Mouse (Mus musculus): ENCODE measurements around the gene Llph. TPM values are rescaled to one million over a fixed set of nuclear protein-coding genes. Genes with fewer than 3 reads are reported as not detected.

Llph gene
- polyA plus RNA-seq (2014; fragmentation: Nextera tagmentation; extraction: Ambion mirVana), result 49.1 and 56.4 TPM in 2 replicates

DNA sequence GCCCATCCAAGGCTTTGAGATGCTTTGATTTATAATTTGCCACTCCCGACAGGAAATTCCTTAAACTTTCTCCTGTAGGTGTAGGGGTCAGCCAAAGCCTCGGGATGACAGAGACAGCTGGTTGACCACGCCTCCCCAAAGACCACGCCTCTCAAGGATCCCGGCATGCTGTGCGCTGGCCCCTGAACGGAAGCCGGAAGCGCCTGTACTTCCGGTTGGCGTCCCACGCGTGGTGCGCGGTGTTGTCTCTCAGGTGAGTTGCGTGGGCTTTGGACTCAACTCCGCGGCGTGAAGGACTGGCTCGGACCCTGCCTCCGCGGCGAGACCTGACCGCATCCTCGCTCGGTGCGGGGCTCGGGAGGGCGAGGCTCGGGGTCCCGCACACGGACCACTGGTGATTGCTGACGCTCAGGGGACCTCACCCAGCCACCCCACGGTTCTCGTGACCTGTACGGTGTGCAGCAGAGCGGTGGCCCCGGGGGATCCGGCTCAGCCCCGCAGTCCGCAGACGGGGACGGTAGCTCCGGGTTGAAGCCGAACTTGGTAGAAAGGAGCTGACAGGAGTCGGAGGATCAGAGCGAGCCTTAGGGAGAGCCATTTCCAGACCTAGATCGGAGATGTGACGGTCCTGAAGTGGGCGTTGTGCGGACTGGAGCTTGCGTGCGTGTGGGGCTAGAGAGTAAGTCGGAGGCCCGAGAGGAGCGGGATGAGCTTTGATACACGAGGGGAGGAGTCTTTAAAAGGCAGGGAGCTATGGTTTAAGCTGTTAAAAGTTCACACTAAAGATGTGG is at the start of gene Llph:
Llph (plus strand) TSS at position 200 of the 791 bp plus-strand sequence.
- Histone ChIP-seq H3K27me3 (ENCODE audit: control insufficient read depth, insufficient read depth, low read length) (no peaks in the 10 kb centered on the region), H3K4me3 (ENCODE audit: low read depth, low read length) (peak within 1 kb of the TSS; percentile 96), H3K4me2 (ENCODE audit: low read depth, low read length) (peak within 1 kb of the TSS; percentile 35), H3K9me3 (replicated peaks; ENCODE audit: control insufficient read depth, low read length) (no peaks in the 10 kb centered on the region), H3K27ac (replicated peaks; ENCODE audit: low read depth, low read length) (no peak within 1 kb of the TSS), H3K4me1 (ENCODE audit: control insufficient read depth, insufficient read depth, low read length) (no peaks in the 10 kb centered on the region), H3K36me3 (replicated peaks; ENCODE audit: control insufficient read depth, insufficient read depth, low read depth, low read length) (0 out of 2 replicates have a peak, but pooled peaks cover 6% of the 10 kb centered on the region), H3K9ac (replicated peaks; ENCODE audit: low read length) (peak within 1 kb of the TSS; percentile 85)
- under 1% methylated on average over 57 of the region's 57 CpGs for WGBS
- peak; percentile 84 for ATAC-seq (replicated peaks; ENCODE audit: insufficient number of reproducible peaks, low FRiP score, low TSS enrichment, low read depth)
- peak; percentile 92 for DNase-seq (ENCODE audit: low spot score)

DNA sequence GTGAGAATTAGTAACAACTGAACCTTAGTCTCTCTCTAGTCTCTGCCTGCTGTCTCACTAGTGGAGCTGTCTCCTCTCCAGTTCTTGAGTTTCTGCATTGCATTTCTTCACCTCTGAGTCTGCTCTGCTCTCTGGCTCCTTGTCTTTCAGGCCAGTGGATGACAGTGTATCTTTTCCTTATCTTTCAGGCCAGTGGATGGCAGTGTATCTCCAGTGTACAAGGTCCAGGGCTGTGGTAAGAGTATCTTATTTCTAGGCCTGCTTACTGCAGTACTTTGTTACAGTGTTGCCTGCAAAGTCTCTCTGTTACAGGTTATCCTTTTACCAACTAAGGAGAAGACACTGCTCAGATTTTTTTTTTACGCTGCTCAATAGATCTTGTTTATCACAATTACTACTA is 44.0 kb upstream of the Llph start:
- DNase-seq (ENCODE audit: low spot score) (no peak), ATAC-seq (replicated peaks; ENCODE audit: insufficient number of reproducible peaks, low FRiP score, low TSS enrichment, low read depth) (no peak)
- H3K27ac ChIP-seq (replicated peaks; ENCODE audit: low read depth, low read length), result no peak overlapping the region
- no peaks in the 10 kb centered on the region for H3K27me3 ChIP-seq (ENCODE audit: control insufficient read depth, insufficient read depth, low read length)
- no peak overlapping the region for H3K4me2 ChIP-seq (ENCODE audit: low read depth, low read length)
- no peaks in the 10 kb centered on the region for H3K36me3 ChIP-seq (replicated peaks; ENCODE audit: control insufficient read depth, insufficient read depth, low read depth, low read length)
- 93% methylated on average over 1 of the region's 1 CpGs for WGBS
- H3K9ac ChIP-seq (replicated peaks; ENCODE audit: low read length), result no peak overlapping the region
- H3K4me1 ChIP-seq (ENCODE audit: control insufficient read depth, insufficient read depth, low read length), result no peaks in the 10 kb centered on the region
- no peaks in the 10 kb centered on the region for H3K9me3 ChIP-seq (replicated peaks; ENCODE audit: control insufficient read depth, low read length)
- H3K4me3 ChIP-seq (ENCODE audit: low read depth, low read length), result no peak overlapping the region

DNA sequence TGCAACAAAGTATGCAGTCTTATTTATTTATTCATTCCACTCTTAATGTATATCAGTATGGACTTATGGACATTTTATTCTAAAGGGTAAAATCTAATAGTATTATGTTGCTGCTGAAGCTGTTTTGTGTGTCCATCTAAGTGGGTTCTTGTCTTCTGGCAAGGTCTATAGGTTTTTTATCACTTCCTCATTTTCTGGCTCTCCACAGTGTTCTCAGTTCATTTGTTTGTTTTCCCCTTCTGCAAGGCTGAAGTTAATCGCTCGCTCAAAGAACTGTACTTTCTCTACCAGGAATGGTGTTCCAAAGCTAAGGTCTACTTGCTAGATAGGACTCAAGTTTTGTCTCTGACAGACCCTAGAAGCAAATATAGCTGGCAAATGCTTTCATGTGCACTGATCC is 43.5 kb upstream of the Llph start:
- Histone ChIP-seq H3K4me3 (ENCODE audit: low read depth, low read length) (no peak overlapping the region), H3K9me3 (replicated peaks; ENCODE audit: control insufficient read depth, low read length) (no peaks in the 10 kb centered on the region), H3K27me3 (ENCODE audit: control insufficient read depth, insufficient read depth, low read length) (no peaks in the 10 kb centered on the region), H3K36me3 (replicated peaks; ENCODE audit: control insufficient read depth, insufficient read depth, low read depth, low read length) (no peaks in the 10 kb centered on the region), H3K4me1 (ENCODE audit: control insufficient read depth, insufficient read depth, low read length) (no peaks in the 10 kb centered on the region), H3K27ac (replicated peaks; ENCODE audit: low read depth, low read length) (no peak overlapping the region), H3K9ac (replicated peaks; ENCODE audit: low read length) (no peak overlapping the region), H3K4me2 (ENCODE audit: low read depth, low read length) (no peak overlapping the region)
- ATAC-seq (replicated peaks; ENCODE audit: insufficient number of reproducible peaks, low FRiP score, low TSS enrichment, low read depth) (no peak), DNase-seq (ENCODE audit: low spot score) (no peak)
- 91% methylated on average over 2 of the region's 2 CpGs for WGBS

DNA sequence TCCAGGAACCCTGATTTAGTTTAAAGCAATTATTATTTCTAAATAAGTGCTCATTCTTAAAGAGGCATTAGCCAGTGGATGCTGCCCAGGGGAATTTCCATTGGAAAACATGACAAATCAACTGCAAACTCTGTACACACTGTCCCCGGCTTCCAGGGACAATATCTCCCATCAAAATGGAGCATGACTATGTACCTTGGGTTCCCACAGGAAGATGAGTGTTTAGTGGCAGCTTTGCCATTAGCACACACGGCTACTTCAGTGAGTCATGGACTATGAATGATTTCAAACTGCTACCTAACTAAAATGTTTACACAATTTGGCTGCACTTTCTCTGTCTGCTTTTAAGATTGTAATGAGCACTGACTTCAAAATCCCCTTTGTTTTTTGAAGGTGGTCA is 38.4 kb upstream of the Llph start:
- 75% methylated on average over 2 of the region's 2 CpGs for WGBS
- Histone ChIP-seq H3K9ac (replicated peaks; ENCODE audit: low read length) (no peak overlapping the region), H3K36me3 (replicated peaks; ENCODE audit: control insufficient read depth, insufficient read depth, low read depth, low read length) (no peaks in the 10 kb centered on the region), H3K9me3 (replicated peaks; ENCODE audit: control insufficient read depth, low read length) (no peaks in the 10 kb centered on the region), H3K27ac (replicated peaks; ENCODE audit: low read depth, low read length) (no peak overlapping the region), H3K4me2 (ENCODE audit: low read depth, low read length) (no peak overlapping the region), H3K4me3 (ENCODE audit: low read depth, low read length) (no peak overlapping the region), H3K4me1 (ENCODE audit: control insufficient read depth, insufficient read depth, low read length) (no peaks in the 10 kb centered on the region), H3K27me3 (ENCODE audit: control insufficient read depth, insufficient read depth, low read length) (no peaks in the 10 kb centered on the region)
- DNase-seq (ENCODE audit: low spot score) (no peak), ATAC-seq (replicated peaks; ENCODE audit: insufficient number of reproducible peaks, low FRiP score, low TSS enrichment, low read depth) (no peak)

DNA sequence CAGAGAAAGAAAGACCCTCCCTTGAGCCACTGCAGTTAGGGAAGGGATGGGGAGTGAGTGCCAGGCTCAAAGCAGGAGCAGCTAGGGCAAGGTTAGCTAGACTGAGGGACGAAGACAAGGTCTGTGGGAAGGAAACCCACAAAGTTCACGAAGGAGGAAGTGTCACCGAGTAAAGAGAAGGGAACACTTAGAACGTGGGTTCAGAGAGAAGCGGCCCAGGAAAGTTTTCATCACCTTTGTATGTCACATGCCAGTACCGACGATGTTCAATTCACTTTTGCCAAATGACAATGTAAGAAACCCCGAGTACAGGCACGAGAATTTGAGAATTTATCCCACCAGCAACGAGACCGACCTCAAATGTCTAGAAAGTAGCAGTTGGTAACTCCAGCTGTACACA is 37.6 kb upstream of the Llph start:
- no peak overlapping the region for H3K4me2 ChIP-seq (ENCODE audit: low read depth, low read length)
- DNase-seq (ENCODE audit: low spot score), result no peak
- no peak overlapping the region for H3K27ac ChIP-seq (replicated peaks; ENCODE audit: low read depth, low read length)
- WGBS, result 65% methylated on average over 11 of the region's 11 CpGs
- ATAC-seq (replicated peaks; ENCODE audit: insufficient number of reproducible peaks, low FRiP score, low TSS enrichment, low read depth), result no peak
- H3K4me1 ChIP-seq (ENCODE audit: control insufficient read depth, insufficient read depth, low read length), result no peaks in the 10 kb centered on the region
- H3K4me3 ChIP-seq (ENCODE audit: low read depth, low read length), result no peak overlapping the region
- H3K27me3 ChIP-seq (ENCODE audit: control insufficient read depth, insufficient read depth, low read length), result no peaks in the 10 kb centered on the region
- no peaks in the 10 kb centered on the region for H3K36me3 ChIP-seq (replicated peaks; ENCODE audit: control insufficient read depth, insufficient read depth, low read depth, low read length)
- no peaks in the 10 kb centered on the region for H3K9me3 ChIP-seq (replicated peaks; ENCODE audit: control insufficient read depth, low read length)
- H3K9ac ChIP-seq (replicated peaks; ENCODE audit: low read length), result no peak overlapping the region

DNA sequence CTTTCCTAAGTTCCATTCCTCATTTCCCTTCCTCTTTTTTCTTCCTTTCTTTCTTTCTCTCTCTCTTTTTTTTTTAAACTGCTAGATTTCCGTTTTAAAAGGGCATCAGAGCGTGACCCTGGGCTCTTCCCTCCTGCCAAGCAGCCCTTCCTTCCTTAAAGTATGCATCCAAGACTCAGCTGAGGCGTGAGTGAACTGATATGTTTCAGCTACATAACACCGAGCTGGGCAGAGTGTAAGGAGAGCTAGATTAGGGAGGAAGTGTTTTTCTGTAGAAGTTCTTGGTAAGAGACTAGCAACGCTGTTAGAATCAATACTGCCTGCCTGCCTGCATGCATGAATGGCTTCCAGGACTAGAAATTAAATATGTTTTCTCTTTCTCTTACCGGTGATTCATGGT is 37.1 kb upstream of the Llph start:
- WGBS, result 31% methylated on average over 6 of the region's 6 CpGs
- ATAC-seq (replicated peaks; ENCODE audit: insufficient number of reproducible peaks, low FRiP score, low TSS enrichment, low read depth) (no peak), DNase-seq (ENCODE audit: low spot score) (no peak)
- Histone ChIP-seq H3K9ac (replicated peaks; ENCODE audit: low read length) (no peak overlapping the region), H3K4me2 (ENCODE audit: low read depth, low read length) (no peak overlapping the region), H3K27ac (replicated peaks; ENCODE audit: low read depth, low read length) (no peak overlapping the region), H3K9me3 (replicated peaks; ENCODE audit: control insufficient read depth, low read length) (no peaks in the 10 kb centered on the region), H3K4me1 (ENCODE audit: control insufficient read depth, insufficient read depth, low read length) (no peaks in the 10 kb centered on the region), H3K27me3 (ENCODE audit: control insufficient read depth, insufficient read depth, low read length) (no peaks in the 10 kb centered on the region), H3K36me3 (replicated peaks; ENCODE audit: control insufficient read depth, insufficient read depth, low read depth, low read length) (no peaks in the 10 kb centered on the region), H3K4me3 (ENCODE audit: low read depth, low read length) (no peak overlapping the region)

DNA sequence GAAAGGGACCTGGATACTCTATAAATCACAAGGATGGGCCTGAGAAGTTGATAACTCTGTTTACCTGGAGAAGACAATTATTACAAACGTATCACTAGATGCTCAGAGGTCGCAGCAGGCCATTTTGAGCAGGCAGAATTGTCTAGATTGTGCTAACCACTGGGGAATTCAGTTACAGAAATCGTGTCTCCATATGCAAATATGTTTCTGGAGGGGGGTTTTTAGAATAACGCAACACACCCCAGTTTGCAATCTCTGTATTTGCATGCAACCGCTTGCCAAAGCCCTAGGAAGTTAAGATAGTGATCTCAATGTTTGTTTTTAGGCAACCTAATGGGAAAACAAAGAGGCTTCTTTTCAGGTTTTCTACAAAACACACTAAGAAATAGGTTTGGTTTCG is 35.7 kb upstream of the Llph start:
- DNase-seq (ENCODE audit: low spot score), result no peak
- 81% methylated on average over 6 of the region's 6 CpGs for WGBS

DNA sequence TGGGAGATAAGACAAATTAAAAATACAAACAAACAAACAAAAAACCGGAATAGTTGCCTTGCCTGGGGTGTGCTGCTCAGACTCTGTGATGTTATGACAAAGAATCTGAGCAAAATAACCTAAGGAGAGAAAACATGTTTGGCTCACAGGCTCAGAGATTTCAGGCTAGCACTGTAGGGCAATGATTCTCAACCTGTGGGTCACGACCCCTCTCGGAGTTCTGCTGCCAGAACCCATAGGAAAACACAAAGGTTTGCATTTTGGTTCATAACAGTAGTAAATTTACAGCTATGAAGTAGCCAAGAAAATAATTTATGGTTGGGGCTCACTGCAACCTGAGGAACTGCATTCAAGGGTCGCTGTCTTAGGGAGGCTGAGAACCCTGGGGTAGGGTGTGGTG is 34.6 kb upstream of the Llph start:
- Histone ChIP-seq H3K4me1 (ENCODE audit: control insufficient read depth, insufficient read depth, low read length) (no peaks in the 10 kb centered on the region), H3K27me3 (ENCODE audit: control insufficient read depth, insufficient read depth, low read length) (no peaks in the 10 kb centered on the region), H3K4me2 (ENCODE audit: low read depth, low read length) (no peak overlapping the region), H3K27ac (replicated peaks; ENCODE audit: low read depth, low read length) (no peak overlapping the region), H3K9ac (replicated peaks; ENCODE audit: low read length) (no peak overlapping the region), H3K9me3 (replicated peaks; ENCODE audit: control insufficient read depth, low read length) (no peaks in the 10 kb centered on the region), H3K36me3 (replicated peaks; ENCODE audit: control insufficient read depth, insufficient read depth, low read depth, low read length) (no peaks in the 10 kb centered on the region), H3K4me3 (ENCODE audit: low read depth, low read length) (no peak overlapping the region)
- DNase-seq (ENCODE audit: low spot score), result no peak
- ATAC-seq (replicated peaks; ENCODE audit: insufficient number of reproducible peaks, low FRiP score, low TSS enrichment, low read depth), result no peak
- WGBS, result 86% methylated on average over 4 of the region's 4 CpGs

More for the DNA sequence above, 35.7 kb upstream of the Llph start:
- no peaks in the 10 kb centered on the region for H3K27me3 ChIP-seq (ENCODE audit: control insufficient read depth, insufficient read depth, low read length)
- no peak for ATAC-seq (replicated peaks; ENCODE audit: insufficient number of reproducible peaks, low FRiP score, low TSS enrichment, low read depth)
- no peak overlapping the region for H3K4me2 ChIP-seq (ENCODE audit: low read depth, low read length)
- no peak overlapping the region for H3K4me3 ChIP-seq (ENCODE audit: low read depth, low read length)
- H3K9me3 ChIP-seq (replicated peaks; ENCODE audit: control insufficient read depth, low read length), result no peaks in the 10 kb centered on the region
- H3K9ac ChIP-seq (replicated peaks; ENCODE audit: low read length), result no peak overlapping the region
- H3K27ac ChIP-seq (replicated peaks; ENCODE audit: low read depth, low read length), result no peak overlapping the region
- no peaks in the 10 kb centered on the region for H3K36me3 ChIP-seq (replicated peaks; ENCODE audit: control insufficient read depth, insufficient read depth, low read depth, low read length)
- H3K4me1 ChIP-seq (ENCODE audit: control insufficient read depth, insufficient read depth, low read length), result no peaks in the 10 kb centered on the region

Data from embryonic facial prominence, embryonic 11.5 days (tissue).